Mouse (Mus musculus) liver, embryonic 11.5 days (tissue): Measurements from ENCODE around the gene Ep400. TPM values are rescaled to one million over a fixed set of nuclear protein-coding genes. Genes with fewer than 3 reads are reported as not detected.
"Not testable (repeated sequence)": the region's sequence is repeated elsewhere in the genome, so short reads cannot be mapped to it uniquely, and the experiment has no call there.

Experiments
- ATAC-seq: fragments of 200-750 bp; cut with Nextera tagmentation; replicated peaks from 2 replicates; pipeline ENCODE4 v1.8.0; 2017; ENCODE audit warnings: moderate number of reproducible peaks, mild to moderate bottlenecking, moderate TSS enrichment, moderate library complexity; ENCODE audit not compliant: low FRiP score
- DNase-seq: peaks from one replicate; pipeline ENCODE4 v3.0.0-alpha.2; 2017; ENCODE audit warnings: low spot score
- H3K27ac ChIP-seq: fragments of 300-500 bp; sonication (generic); 2 replicates; pipeline ENCODE4 v1.5.1; 2014; ENCODE audit warnings: mild to moderate bottlenecking, low read depth, low read length, control low read depth
- H3K27me3 ChIP-seq: fragments of 300-500 bp; sonication (generic); replicated peaks from 2 replicates; pipeline ENCODE4 v1.6.1; 2014; ENCODE audit warnings: low read length, mixed read lengths; ENCODE audit not compliant: control insufficient read depth, insufficient read depth
- H3K36me3 ChIP-seq: fragments of 300-500 bp; sonication (generic); 2 replicates; pipeline ENCODE4 v1.6.1; 2014; ENCODE audit warnings: mild to moderate bottlenecking, low read length, moderate library complexity, mixed read lengths; ENCODE audit not compliant: control insufficient read depth, insufficient read depth
- H3K4me1 ChIP-seq: fragments of 300-500 bp; sonication (generic); replicated peaks from 2 replicates; pipeline ENCODE4 v1.6.1; 2014; ENCODE audit warnings: low read length, mixed read lengths; ENCODE audit not compliant: control insufficient read depth, insufficient read depth
- H3K4me2 ChIP-seq: fragments of 300-500 bp; sonication (generic); 2 replicates; pipeline ENCODE4 v1.6.1; 2014; ENCODE audit warnings: mild to moderate bottlenecking, control low read depth, moderate library complexity
- H3K4me3 ChIP-seq: fragments of 300-500 bp; sonication (generic); 2 replicates; pipeline ENCODE4 v1.5.1; 2014; ENCODE audit warnings: low read depth, low read length, control low read depth
- H3K9ac ChIP-seq: fragments of 300-500 bp; sonication (generic); 2 replicates; pipeline ENCODE4 v1.6.1; 2014; ENCODE audit warnings: low read depth, low read length, control low read depth
- H3K9me3 ChIP-seq: fragments of 300-500 bp; sonication (generic); 2 replicates; pipeline ENCODE4 v1.6.1; 2016; ENCODE audit warnings: low read length, inconsistent platforms, mixed read lengths; ENCODE audit not compliant: control insufficient read depth
- WGBS: fragments of 180-500 bp; shearing (Covaris S2); extraction: QIAGEN DNeasy Blood & Tissue Kit; methylation state at CpG from one replicate; pipeline ENCODE4 v1.1.7; 2014; 5-methylcytosine and 5-hydroxymethylcytosine counted together
- polyA plus RNA-seq: library from polyadenylated mRNA; unstranded; fragments of >200 nt; fragmentation: Nextera tagmentation; extraction: Ambion mirVana; gene quantifications from 2 replicates; pipeline ENCODE4 v1.2.1, GENCODE M21; 2014

Gene Ep400
- polyA plus RNA-seq, 1 experiment from 2014 or later: 42.2 TPM

DNA sequence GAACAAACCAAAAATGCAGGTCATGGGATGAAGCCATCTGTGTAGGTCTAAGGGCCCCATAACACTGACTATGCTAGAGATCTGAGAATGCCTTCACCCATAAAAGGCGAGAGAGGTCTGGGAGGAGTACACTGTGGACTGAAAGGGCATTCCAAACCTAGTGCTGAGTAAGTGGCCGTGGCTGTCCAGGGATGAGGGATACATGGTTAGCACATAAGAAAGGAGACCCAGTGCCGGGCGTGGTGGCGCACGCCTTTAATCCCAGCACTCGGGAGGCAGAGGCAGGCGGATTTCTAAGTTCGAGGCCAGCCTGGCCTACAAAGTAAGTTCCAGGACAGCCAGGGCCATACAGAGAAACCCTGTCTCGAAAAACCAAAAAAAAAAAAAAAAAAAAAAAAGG lies 2.4 kb upstream of the Ep400 start:
- DNase-seq, ATAC-seq, H3K9me3 ChIP-seq, H3K4me3 ChIP-seq, H3K9ac ChIP-seq, H3K27ac ChIP-seq, H3K27me3 ChIP-seq, H3K4me2 ChIP-seq: not testable (repeated sequence)
- peaks cover 38% of the 10 kb centered on the region for H3K36me3 ChIP-seq
- WGBS: 94% methylated on average over 10 of the region's 10 CpGs
- peaks cover 22% of the 10 kb centered on the region for H3K4me1 ChIP-seq

DNA sequence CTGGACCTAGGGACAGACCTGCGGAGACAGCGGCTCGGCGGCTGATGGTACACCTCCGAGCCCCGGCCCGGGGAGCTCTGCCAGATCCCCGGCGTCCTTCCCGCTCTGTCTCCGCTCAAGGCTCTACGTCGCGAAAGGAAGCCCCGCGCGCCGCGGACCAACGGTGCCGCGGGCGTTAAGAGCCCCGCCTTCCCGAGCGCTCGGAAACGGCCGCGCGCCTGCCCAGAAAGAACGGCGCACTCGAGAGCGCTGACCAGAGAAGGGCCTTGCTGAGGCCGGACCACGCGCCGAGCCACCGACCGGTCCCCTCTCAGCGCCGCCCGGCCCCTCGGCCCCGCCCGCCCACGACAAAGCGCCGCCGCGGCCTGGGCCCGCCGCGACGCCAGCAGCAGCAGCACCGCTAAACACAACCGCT lies 479 bp downstream of the Ep400 start:
- Histone ChIP-seq H3K4me2 (peak overlapping the region; percentile 88), H3K4me1 (peaks cover 28% of the 10 kb centered on the region), H3K27me3 (no peaks in the 10 kb centered on the region), H3K9me3 (no peaks in the 10 kb centered on the region), H3K4me3 (peak overlapping the region; percentile 79), H3K9ac (peak overlapping the region; percentile 97), H3K36me3 (peaks cover 16% of the 10 kb centered on the region), H3K27ac (peak overlapping the region; percentile 98)
- ATAC-seq: peak; percentile 28
- under 1% methylated on average over 58 of the region's 58 CpGs for WGBS
- DNase-seq: no peak

DNA sequence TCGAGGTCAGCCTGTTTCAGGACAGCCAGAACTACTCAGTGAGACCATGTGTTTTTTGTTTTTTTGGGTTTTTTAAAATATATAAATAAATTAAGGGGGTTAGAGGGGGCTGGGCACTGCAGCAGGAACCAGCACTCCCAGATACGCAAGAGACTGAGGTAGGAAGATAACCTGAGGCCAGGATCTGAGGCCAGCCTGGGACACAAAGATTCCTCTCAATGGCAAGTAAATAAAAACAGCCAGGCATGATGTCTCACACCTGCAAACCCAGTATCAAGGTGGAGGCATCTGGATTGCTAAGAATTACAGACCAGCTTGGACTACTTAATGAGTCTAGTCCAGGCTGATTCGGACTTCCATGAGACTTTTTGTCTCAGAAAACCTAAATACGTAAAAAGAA lies 1.2 kb downstream of the Ep400 start:
- Histone ChIP-seq H3K9ac (peak overlapping the region; percentile 97), H3K4me3 (peak overlapping the region; percentile 79), H3K36me3 (peaks cover 8% of the 10 kb centered on the region), H3K27me3 (no peaks in the 10 kb centered on the region), H3K4me1 (peaks cover 31% of the 10 kb centered on the region), H3K27ac (peak overlapping the region; percentile 98; the same call in 1 of the 2 replicates), H3K4me2 (peak overlapping the region; percentile 88), H3K9me3 (no peaks in the 10 kb centered on the region)
- DNase-seq (no peak), ATAC-seq (no peak)
- WGBS: 46% methylated on average over 4 of the region's 4 CpGs

DNA sequence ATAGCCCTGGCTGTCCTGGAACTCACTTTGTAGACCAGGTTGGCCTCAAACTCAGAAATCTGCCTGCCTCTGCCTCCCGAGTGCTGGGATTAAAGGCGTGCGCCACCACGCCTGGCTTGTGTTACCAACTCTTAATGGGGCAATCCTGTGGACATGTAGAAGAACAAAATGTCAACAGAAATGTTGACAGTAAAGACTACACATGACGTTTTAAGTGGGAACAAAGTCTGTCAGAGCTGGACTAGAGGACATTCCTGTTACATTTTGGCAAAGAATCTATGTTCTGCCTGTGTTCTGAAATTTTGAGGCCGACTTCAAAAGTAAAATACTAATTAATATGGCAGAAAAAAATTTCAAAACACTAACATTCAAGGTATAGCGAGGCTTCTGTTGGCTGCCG lies 6.6 kb downstream of the Ep400 start:
- Histone ChIP-seq H3K27me3 (no peaks in the 10 kb centered on the region), H3K4me3 (no peak overlapping the region), H3K36me3 (no peaks in the 10 kb centered on the region; the same call in 1 of the 2 replicates), H3K4me1 (peaks cover 18% of the 10 kb centered on the region), H3K27ac (no peak overlapping the region), H3K4me2 (no peak overlapping the region), H3K9ac (no peak overlapping the region), H3K9me3 (no peaks in the 10 kb centered on the region)
- no peak for DNase-seq
- ATAC-seq: no peak
- 91% methylated on average over 8 of the region's 8 CpGs for WGBS

DNA sequence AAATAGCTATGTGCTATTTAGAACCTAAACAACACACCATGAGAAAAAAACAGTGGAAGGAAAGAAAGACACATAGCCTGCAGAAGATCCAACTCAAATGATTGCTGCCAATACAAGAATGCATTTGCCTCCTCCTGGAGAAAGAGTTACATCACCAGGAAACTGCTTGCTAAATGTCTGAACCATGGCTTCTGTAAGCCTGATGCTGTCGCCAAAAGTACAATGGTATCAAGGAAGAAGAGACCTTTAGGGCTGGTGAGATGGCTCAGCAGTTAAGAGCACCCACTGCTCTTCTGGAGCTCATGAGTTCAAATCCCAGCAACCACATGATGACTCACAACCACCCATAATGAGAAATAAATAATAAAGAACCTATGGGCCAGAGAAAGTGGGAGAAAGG lies 25.5 kb downstream of the Ep400 start:
- Histone ChIP-seq H3K27me3 (no peaks in the 10 kb centered on the region), H3K9ac (no peak overlapping the region), H3K27ac (no peak overlapping the region), H3K36me3 (peaks cover 9% of the 10 kb centered on the region; the same call in 1 of the 2 replicates), H3K9me3 (no peaks in the 10 kb centered on the region), H3K4me1 (no peaks in the 10 kb centered on the region; the same call in 1 of the 2 replicates), H3K4me2 (no peak overlapping the region), H3K4me3 (no peak overlapping the region)
- ATAC-seq (no peak), DNase-seq (no peak)
- WGBS: 79% methylated on average over 1 of the region's 1 CpGs

DNA sequence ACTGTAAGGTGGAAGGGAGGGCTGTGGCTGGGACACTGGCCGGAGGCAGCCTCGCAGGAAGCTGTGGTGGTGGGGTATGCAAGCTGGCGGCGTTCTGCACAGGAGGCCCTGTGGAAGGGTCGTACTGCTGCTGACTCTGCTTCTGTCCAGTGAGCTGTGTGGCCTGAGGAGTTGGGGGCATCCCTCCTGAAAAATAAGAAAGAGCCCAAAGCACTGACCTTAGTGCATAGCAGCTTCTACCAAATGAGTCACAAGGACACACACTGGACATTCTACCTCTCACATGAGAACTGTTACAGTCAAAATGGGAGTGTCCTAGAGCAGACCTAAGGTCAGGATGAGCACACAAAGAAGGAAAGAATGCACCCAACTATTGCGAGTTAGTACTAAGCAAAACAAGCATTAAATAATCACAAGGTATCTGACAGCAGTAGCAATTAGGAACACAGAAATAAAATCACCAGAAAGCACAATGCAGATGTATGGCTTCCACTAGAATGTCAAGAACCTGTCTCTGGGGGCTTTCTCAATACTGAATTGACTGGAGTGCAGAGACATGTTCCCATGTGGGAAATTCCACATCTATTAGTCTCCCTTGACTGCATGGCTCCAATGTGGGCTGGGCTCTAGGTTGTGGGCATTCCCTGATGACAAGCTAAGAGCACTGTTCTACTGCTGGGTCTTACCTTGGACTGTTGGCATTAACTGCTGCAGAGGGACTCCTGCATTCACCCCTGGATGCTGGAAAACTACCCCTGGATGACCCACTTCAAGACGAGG lies 30.8 kb downstream of the Ep400 start:
- H3K36me3 ChIP-seq: peaks cover 42% of the 10 kb centered on the region
- H3K27me3 ChIP-seq: no peaks in the 10 kb centered on the region
- H3K9ac ChIP-seq: no peak overlapping the region
- 81% methylated on average over 7 of the region's 7 CpGs for whole genome bisulfite sequencing
- H3K4me3 ChIP-seq: no peak overlapping the region
- no peaks in the 10 kb centered on the region for H3K9me3 ChIP-seq
- no peaks in the 10 kb centered on the region; the same call in 1 of the 2 replicates for H3K4me1 ChIP-seq
- H3K27ac ChIP-seq: no peak overlapping the region
- DNase-seq (no peak), ATAC-seq (no peak)
- H3K4me2 ChIP-seq: no peak overlapping the region

DNA sequence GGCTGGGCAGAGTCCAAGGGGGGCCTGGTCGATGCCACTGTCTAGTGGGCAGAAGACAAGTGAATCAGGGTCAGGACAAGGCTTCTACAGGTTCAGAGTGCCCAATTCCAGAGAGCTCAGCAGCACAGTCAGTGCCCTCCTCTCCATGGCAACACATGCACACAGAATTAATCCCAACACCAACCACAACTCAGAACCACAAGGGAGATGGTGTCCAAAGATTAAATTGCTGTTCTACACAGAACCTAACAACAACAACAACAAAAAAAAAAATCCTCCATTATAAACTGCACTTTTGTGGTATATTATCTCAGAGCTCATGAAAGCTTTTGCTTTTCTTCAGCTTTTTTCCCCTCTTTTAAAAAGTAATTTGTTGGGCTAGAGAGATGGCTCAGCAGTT lies 34.9 kb downstream of the Ep400 start:
- Histone ChIP-seq H3K27me3 (no peaks in the 10 kb centered on the region), H3K9ac (no peak overlapping the region), H3K4me2 (no peak overlapping the region), H3K4me3 (no peak overlapping the region), H3K9me3 (no peaks in the 10 kb centered on the region), H3K36me3 (peaks cover 51% of the 10 kb centered on the region), H3K27ac (no peak overlapping the region), H3K4me1 (no peaks in the 10 kb centered on the region)
- ATAC-seq: no peak
- 86% methylated on average over 1 of the region's 1 CpGs for WGBS
- no peak for DNase-seq

DNA sequence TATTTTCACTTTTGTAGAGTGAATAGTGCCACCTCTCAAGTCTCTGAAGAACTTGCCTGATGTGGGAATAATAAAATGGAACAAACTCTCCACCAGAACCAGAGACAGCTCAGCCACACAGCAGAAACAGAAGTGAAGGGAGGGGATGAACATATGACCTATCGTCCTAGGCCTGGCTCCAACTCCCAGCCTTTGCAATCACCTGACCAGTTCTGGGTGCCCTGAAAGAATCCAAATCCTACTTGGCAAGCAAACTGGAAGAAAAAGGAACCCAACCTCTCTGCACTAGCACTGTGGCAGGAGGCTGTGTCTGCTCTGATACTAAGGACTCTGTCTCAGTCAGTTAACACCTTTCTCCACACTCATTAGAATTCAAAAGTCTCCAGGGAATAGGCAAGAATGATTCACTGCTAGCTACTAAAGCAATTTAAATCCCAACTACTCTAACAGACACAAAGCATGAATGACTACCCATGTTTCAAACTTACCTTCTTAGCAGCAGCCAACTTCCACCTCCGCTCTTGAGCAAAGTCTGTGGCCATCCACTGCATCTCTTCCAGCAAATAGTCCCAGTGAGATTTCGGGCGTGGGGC lies 37.2 kb downstream of the Ep400 start:
- Histone ChIP-seq H3K27ac (no peak overlapping the region), H3K27me3 (no peaks in the 10 kb centered on the region), H3K4me1 (no peaks in the 10 kb centered on the region), H3K4me2 (no peak overlapping the region), H3K36me3 (peaks cover 48% of the 10 kb centered on the region), H3K9me3 (no peaks in the 10 kb centered on the region), H3K9ac (no peak overlapping the region), H3K4me3 (no peak overlapping the region)
- WGBS: 89% methylated on average over 4 of the region's 4 CpGs
- ATAC-seq: no peak
- DNase-seq: no peak

DNA sequence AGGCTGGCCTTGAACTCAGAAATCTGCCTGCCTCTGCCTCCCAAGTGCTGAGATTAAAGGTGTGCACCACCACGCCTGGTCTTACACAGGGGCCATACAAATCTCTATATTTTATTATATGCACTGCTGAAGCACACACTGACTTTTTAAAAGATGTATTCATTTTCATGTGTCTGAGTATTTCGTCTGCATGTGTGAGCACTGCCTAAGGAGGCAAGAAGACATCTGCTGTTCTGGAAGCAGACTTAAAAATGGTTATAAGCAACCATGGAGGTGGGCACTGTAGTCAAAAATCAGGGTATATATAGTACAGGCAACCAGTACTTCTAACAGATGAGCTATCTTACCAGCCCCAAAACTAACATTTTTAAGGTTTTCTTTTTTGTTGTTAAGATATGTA lies 39.3 kb downstream of the Ep400 start:
- DNase-seq (no peak), ATAC-seq (no peak)
- peaks cover 43% of the 10 kb centered on the region for H3K36me3 ChIP-seq
- H3K9ac ChIP-seq: no peak overlapping the region
- no peak overlapping the region for H3K4me2 ChIP-seq
- H3K27ac ChIP-seq: no peak overlapping the region
- no peaks in the 10 kb centered on the region for H3K9me3 ChIP-seq
- H3K4me3 ChIP-seq: no peak overlapping the region
- no peaks in the 10 kb centered on the region for H3K27me3 ChIP-seq
- H3K4me1 ChIP-seq: no peaks in the 10 kb centered on the region
- 85% methylated on average over 2 of the region's 2 CpGs for WGBS
